Mouse (Mus musculus): ENCODE results near the gene Cyth1. TPM values are rescaled to one million over a fixed set of nuclear protein-coding genes. Genes with fewer than 3 reads are reported as not detected.

Cyth1 gene
- total and polyA plus RNA-seq, 3 experiments, result 30.7 to 56.0 (median 54.1) TPM

DNA sequence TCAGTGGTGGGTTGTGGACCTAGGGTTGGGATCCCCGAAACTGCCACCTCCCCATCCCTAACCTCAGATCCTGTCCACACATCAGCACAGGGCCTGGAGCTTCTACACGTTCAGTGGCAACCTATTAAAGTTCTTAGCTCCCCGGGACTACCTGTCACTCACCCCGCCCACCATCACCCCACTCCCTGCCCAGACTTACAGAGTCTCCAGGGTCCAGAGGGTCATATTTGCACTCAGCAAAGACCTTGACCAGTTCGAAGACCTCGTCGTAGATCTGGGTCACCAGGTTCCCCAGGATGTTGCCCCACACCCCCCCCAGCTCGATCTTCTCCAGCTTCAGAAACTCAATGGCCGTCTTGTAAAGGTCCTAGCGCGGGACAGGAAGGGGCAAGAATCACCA is 126.8 kb downstream of the Cyth1 start:
- intact Hi-C loops (cut with DNase I), result no loop called here
- WGBS, result 87% methylated on average over 11 of the region's 11 CpGs
- H3K4me1 ChIP-seq (ENCODE audit: control insufficient read depth, insufficient read depth, low read length), result no peaks in the 10 kb centered on the region

DNA sequence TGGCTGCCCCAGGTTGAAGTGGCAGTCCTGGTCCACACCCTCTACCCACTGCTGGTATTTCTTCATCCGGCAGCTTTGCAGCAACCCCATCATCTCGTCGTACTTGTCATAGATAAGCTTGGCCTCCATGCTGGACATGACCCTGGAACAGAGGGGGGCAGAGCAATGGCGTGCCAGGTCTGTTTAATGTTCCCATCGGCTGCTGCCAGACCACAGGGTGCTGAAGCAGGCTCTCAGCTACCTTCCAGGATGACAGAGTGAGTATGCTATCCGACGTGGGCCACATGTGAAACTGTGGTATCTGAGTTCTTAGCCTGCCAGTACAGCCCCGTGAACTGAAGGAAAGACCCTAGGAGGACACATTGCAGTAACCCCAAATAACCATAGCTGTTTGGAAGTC is 129.6 kb downstream of the Cyth1 start:
- TF ChIP-seq EP300 (IDR thresholded peaks at IDR 0.05; ENCODE audit: insufficient read depth, low read depth, low read length) (no peak), POLR2A (IDR thresholded peaks at IDR 0.05; ENCODE audit: insufficient read depth, low read depth, low read length) (no peak), CTCF (IDR thresholded peaks at IDR 0.05) (no peak)
- Histone ChIP-seq H3K4me1 (ENCODE audit: control insufficient read depth, insufficient read depth, low read length) (no peaks in the 10 kb centered on the region), H3K27me3 (ENCODE audit: control insufficient read depth, insufficient read depth, low read length) (no peaks in the 10 kb centered on the region), H3K36me3 (ENCODE audit: control insufficient read depth, insufficient read depth, low read length) (no peaks in the 10 kb centered on the region), H3K27ac (no peak overlapping the region), H3K9ac (ENCODE audit: low read depth, low read length) (no peak overlapping the region), H3K79me2 (replicated peaks; ENCODE audit: control insufficient read depth, insufficient read depth, low read length) (no peaks in the 10 kb centered on the region), H3K4me3 (no peak overlapping the region)
- intact Hi-C loops (cut with DNase I), result no loop called here
- 31% methylated on average over 8 of the region's 8 CpGs for WGBS
- no peak for DNase-seq

More for the DNA sequence above, 126.8 kb downstream of the Cyth1 start:
- H3K79me2 ChIP-seq (replicated peaks; ENCODE audit: control insufficient read depth, insufficient read depth, low read length), result no peaks in the 10 kb centered on the region
- no peak overlapping the region for H3K27ac ChIP-seq
- no peaks in the 10 kb centered on the region for H3K36me3 ChIP-seq (ENCODE audit: control insufficient read depth, insufficient read depth, low read length)
- no peak overlapping the region for H3K9ac ChIP-seq (ENCODE audit: low read depth, low read length)
- no peaks in the 10 kb centered on the region for H3K27me3 ChIP-seq (ENCODE audit: control insufficient read depth, insufficient read depth, low read length)
- TF ChIP-seq EP300 (IDR thresholded peaks at IDR 0.05; ENCODE audit: insufficient read depth, low read depth, low read length), result no peak
- H3K4me3 ChIP-seq, result no peak overlapping the region
- DNase-seq, result no peak

DNA sequence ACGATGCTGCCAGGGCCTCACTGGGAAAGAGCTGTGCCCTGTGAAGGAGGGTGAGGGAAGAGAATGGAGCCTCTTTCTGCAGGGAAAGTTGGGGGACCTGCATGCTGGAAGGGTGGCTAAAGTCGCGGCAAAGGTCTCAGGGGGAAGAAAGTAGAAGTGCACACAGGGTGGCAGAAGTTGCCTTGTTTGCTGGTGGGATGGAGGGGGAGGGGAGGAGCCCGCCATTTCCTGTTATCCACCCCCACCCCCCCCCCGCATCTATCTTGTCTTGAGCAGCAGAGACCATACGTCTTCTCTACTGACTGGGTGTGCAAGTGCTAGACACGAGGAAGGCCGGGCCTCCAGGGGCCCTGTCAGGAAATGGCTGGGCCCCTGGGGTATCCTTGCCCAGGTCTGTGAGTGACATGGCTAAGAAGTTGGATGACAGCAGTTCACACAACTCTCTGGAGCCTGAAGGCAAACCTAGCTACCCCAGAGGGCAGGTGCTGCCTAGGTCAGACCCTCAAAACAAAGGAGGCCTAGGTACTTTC is 133.7 kb downstream of the Cyth1 start:
- no peaks in the 10 kb centered on the region for H3K4me1 ChIP-seq (ENCODE audit: control insufficient read depth, insufficient read depth, low read length)
- no peak for TF ChIP-seq POLR2A (IDR thresholded peaks at IDR 0.05; ENCODE audit: insufficient read depth, low read depth, low read length)
- no peak for TF ChIP-seq CTCF (IDR thresholded peaks at IDR 0.05)
- TF ChIP-seq EP300 (IDR thresholded peaks at IDR 0.05; ENCODE audit: insufficient read depth, low read depth, low read length), result no peak
- H3K9ac ChIP-seq (ENCODE audit: low read depth, low read length), result no peak overlapping the region
- H3K36me3 ChIP-seq (ENCODE audit: control insufficient read depth, insufficient read depth, low read length), result no peaks in the 10 kb centered on the region
- no peak overlapping the region for H3K4me3 ChIP-seq
- H3K79me2 ChIP-seq (replicated peaks; ENCODE audit: control insufficient read depth, insufficient read depth, low read length), result no peaks in the 10 kb centered on the region
- DNase-seq, result no peak
- WGBS, result 60% methylated on average over 8 of the region's 8 CpGs
- H3K27me3 ChIP-seq (ENCODE audit: control insufficient read depth, insufficient read depth, low read length), result no peaks in the 10 kb centered on the region
- intact Hi-C loops (cut with DNase I), result no loop called here
- no peak overlapping the region for H3K27ac ChIP-seq

DNA sequence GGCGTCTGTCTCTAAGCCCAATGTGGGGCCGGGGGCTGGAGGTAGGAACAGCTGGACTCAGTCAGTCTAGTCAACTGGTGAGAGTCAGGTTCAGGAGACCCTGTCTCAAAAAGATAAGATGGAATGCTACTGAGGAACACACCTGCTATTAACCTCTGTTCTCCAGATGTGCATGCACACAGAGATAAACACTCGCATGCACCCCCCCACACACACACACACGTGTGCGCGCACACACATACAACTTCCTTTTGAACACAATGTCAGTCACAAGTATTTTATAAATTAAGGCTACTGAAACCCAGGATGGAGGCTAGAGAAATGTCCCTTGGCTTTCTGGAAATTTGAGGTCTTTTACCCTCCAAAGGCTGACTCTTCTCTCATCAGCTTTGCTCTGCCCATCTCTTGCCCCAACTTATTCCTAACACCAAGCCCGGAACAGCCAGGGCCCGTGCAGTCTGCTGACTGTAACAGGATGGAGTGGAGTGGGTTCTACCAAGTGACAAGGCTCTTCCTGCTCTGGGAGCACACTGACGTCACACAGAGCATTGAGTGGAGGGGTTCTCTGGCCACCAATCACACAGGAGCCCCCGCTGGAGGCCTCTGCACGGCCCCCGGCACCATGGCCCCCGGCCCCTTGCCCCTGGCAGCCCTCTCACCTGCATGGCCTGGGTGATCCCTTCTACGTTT is 134.7 kb downstream of the Cyth1 start:
- Histone ChIP-seq H3K9ac (ENCODE audit: low read depth, low read length) (no peak overlapping the region), H3K79me2 (replicated peaks; ENCODE audit: control insufficient read depth, insufficient read depth, low read length) (no peaks in the 10 kb centered on the region), H3K4me3 (no peak overlapping the region), H3K27ac (no peak overlapping the region), H3K27me3 (ENCODE audit: control insufficient read depth, insufficient read depth, low read length) (no peaks in the 10 kb centered on the region), H3K4me1 (ENCODE audit: control insufficient read depth, insufficient read depth, low read length) (no peaks in the 10 kb centered on the region), H3K36me3 (ENCODE audit: control insufficient read depth, insufficient read depth, low read length) (no peaks in the 10 kb centered on the region)
- no peak for DNase-seq
- TF ChIP-seq EP300 (IDR thresholded peaks at IDR 0.05; ENCODE audit: insufficient read depth, low read depth, low read length), result no peak
- no peak for TF ChIP-seq POLR2A (IDR thresholded peaks at IDR 0.05; ENCODE audit: insufficient read depth, low read depth, low read length)
- 76% methylated on average over 14 of the region's 14 CpGs for WGBS
- intact Hi-C loops (cut with DNase I), result no loop called here

DNA sequence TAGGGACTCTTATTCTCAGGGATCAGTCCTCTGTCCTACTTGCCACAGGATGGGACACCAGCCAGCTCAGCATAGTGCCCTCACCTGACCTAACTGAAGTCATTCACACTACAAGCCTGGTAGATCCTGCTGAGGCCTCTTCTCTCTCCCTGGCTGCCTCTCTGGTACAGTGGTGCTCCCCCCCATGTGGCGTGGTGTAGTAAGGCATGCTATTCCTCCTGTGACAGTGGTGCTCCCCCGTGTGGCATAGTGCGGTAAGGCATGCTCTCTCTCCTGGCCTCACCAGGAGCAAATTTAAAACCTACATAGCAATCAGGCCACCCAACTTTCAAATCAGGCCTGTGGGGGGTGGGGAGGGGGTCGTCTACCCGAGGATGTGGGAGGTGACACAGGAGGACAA is 144.4 kb downstream of the Cyth1 start:
- 4% methylated on average over 5 of the region's 5 CpGs for WGBS
- Histone ChIP-seq H3K27me3 (ENCODE audit: control insufficient read depth, insufficient read depth, low read length) (no peaks in the 10 kb centered on the region), H3K9ac (ENCODE audit: low read depth, low read length) (no peak overlapping the region), H3K79me2 (replicated peaks; ENCODE audit: control insufficient read depth, insufficient read depth, low read length) (no peaks in the 10 kb centered on the region), H3K4me1 (ENCODE audit: control insufficient read depth, insufficient read depth, low read length) (no peaks in the 10 kb centered on the region), H3K36me3 (ENCODE audit: control insufficient read depth, insufficient read depth, low read length) (no peaks in the 10 kb centered on the region), H3K4me3 (no peak overlapping the region), H3K27ac (no peak overlapping the region)
- intact Hi-C loops (cut with DNase I), result loop anchor here (5.0 kb wide), 3 partner anchors 68 to 168 kb away; no protein-coding TSS in a partner anchor
- TF ChIP-seq CTCF (IDR thresholded peaks at IDR 0.05) (peak; percentile 84), POLR2A (IDR thresholded peaks at IDR 0.05; ENCODE audit: insufficient read depth, low read depth, low read length) (no peak), EP300 (IDR thresholded peaks at IDR 0.05; ENCODE audit: insufficient read depth, low read depth, low read length) (peak; percentile 96)
- peak; percentile 79 to 86 for DNase-seq

DNA sequence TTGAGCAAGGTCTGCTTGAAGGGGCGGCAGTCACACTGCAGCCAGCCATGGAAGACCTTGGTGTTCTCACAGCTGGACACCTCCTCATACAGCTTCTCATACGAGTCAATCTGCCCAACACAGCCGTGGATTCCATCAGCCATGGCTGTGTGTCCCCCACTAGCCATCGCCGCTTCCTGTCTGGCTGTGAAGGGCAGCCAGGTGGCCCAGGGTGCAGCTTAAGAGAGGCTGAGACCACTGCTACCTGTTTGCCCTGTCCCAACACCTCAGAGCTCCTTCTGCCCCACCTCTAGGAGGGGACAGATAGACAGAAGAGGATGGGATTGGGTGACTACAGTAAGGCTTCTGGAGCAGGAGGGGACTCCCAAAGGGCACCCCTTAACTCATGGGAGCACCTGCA is 145.0 kb downstream of the Cyth1 start:
- H3K27me3 ChIP-seq (ENCODE audit: control insufficient read depth, insufficient read depth, low read length), result no peaks in the 10 kb centered on the region
- no peak overlapping the region for H3K27ac ChIP-seq
- peak in 1 of 2 experiments; percentile 34 for DNase-seq

More for the DNA sequence above, 145.0 kb downstream of the Cyth1 start:
- Histone ChIP-seq H3K4me1 (ENCODE audit: control insufficient read depth, insufficient read depth, low read length) (no peaks in the 10 kb centered on the region), H3K79me2 (replicated peaks; ENCODE audit: control insufficient read depth, insufficient read depth, low read length) (no peaks in the 10 kb centered on the region), H3K4me3 (no peak overlapping the region), H3K9ac (ENCODE audit: low read depth, low read length) (no peak overlapping the region), H3K36me3 (ENCODE audit: control insufficient read depth, insufficient read depth, low read length) (no peaks in the 10 kb centered on the region)
- 74% methylated on average over 5 of the region's 5 CpGs for whole genome bisulfite sequencing
- intact Hi-C loops (cut with DNase I), result loop anchor here (1.0 to 5.0 kb wide), 5 partner anchors 69 to 233 kb away; no protein-coding TSS in a partner anchor
- no peak for TF ChIP-seq CTCF (IDR thresholded peaks at IDR 0.05)
- no peak for TF ChIP-seq EP300 (IDR thresholded peaks at IDR 0.05; ENCODE audit: insufficient read depth, low read depth, low read length)
- no peak for TF ChIP-seq POLR2A (IDR thresholded peaks at IDR 0.05; ENCODE audit: insufficient read depth, low read depth, low read length)
